Mouse (Mus musculus): ENCODE results near the gene Borcs6. TPM values are rescaled to one million over a fixed set of nuclear protein-coding genes. Genes with fewer than 3 reads are reported as not detected.

Gene Borcs6
- polyA plus RNA-seq, 1 experiment, result 22.1 TPM

- DNase-seq (ENCODE audit: low read depth), result no peak
- no peak for TF ChIP-seq CTCF (IDR thresholded peaks at IDR 0.05; ENCODE audit: borderline replicate concordance, extremely low read depth, insufficient read depth, insufficient read length)
- TF ChIP-seq POLR2A (IDR thresholded peaks at IDR 0.05; ENCODE audit: borderline replicate concordance, extremely low read depth, insufficient read depth, insufficient read length, poor library complexity, severe bottlenecking), result no peak
Observed at GRCm38 (mm10) chr11:69107676-69108075, 48.2 kb downstream of the Borcs6 start.

- TF ChIP-seq POLR2A (IDR thresholded peaks at IDR 0.05; ENCODE audit: borderline replicate concordance, extremely low read depth, insufficient read depth, insufficient read length, poor library complexity, severe bottlenecking) (no peak), CTCF (IDR thresholded peaks at IDR 0.05; ENCODE audit: borderline replicate concordance, extremely low read depth, insufficient read depth, insufficient read length) (no peak)
Observed at GRCm38 (mm10) chr11:69108223-69108622, 48.7 kb downstream of the Borcs6 start.

GRCm38 (mm10) chr11:69109032-69109900 lies 49.7 kb downstream of the Borcs6 start:
- DNase-seq (ENCODE audit: low read depth), result no peak
- TF ChIP-seq CTCF (IDR thresholded peaks at IDR 0.05; ENCODE audit: borderline replicate concordance, extremely low read depth, insufficient read depth, insufficient read length) (no peak), POLR2A (IDR thresholded peaks at IDR 0.05; ENCODE audit: borderline replicate concordance, extremely low read depth, insufficient read depth, insufficient read length, poor library complexity, severe bottlenecking) (no peak)

More at GRCm38 (mm10) chr11:69108223-69108622, 48.7 kb downstream of the Borcs6 start:
- DNase-seq (ENCODE audit: low read depth), result no peak

- DNase-seq (ENCODE audit: low read depth), result peak; percentile 90
- no peak for TF ChIP-seq POLR2A (IDR thresholded peaks at IDR 0.05; ENCODE audit: borderline replicate concordance, extremely low read depth, insufficient read depth, insufficient read length, poor library complexity, severe bottlenecking)
- no peak for TF ChIP-seq CTCF (IDR thresholded peaks at IDR 0.05; ENCODE audit: borderline replicate concordance, extremely low read depth, insufficient read depth, insufficient read length)
Observed at GRCm38 (mm10) chr11:69110319-69111046, 51.0 kb downstream of the Borcs6 start.

Other genes with a start within 250 kb of the Borcs6 start
- gene Ndel1, start 187.9 kb upstream of the Borcs6 start, polyA plus RNA-seq (2012; rRNA removed), result 62.4 and 74.0 TPM in 2 replicates
- gene Rnf222, start 171.2 kb upstream of the Borcs6 start, polyA plus RNA-seq (2012; rRNA removed), result 0.05 and 0.10 TPM in 2 replicates
- gene Rpl26, start 158.1 kb upstream of the Borcs6 start, polyA plus RNA-seq (2012; rRNA removed), result 2,015 and 2,036 TPM in 2 replicates
- 3.6 and 4.1 TPM in 2 replicates for gene Odf4, start 132.6 kb upstream of the Borcs6 start, polyA plus RNA-seq (2012; rRNA removed)
- 38.6 and 40.1 TPM in 2 replicates for gene Arhgef15, start 102.2 kb upstream of the Borcs6 start, polyA plus RNA-seq (2012; rRNA removed)
- gene Slc25a35, start 91.6 kb upstream of the Borcs6 start, polyA plus RNA-seq (2012; rRNA removed), result 3.0 and 4.6 TPM in 2 replicates
- 24.1 and 33.6 TPM in 2 replicates for gene Rangrf, start 84.5 kb upstream of the Borcs6 start, polyA plus RNA-seq (2012; rRNA removed)
- 25.8 and 27.6 TPM in 2 replicates for gene Pfas, start 51.3 kb upstream of the Borcs6 start, polyA plus RNA-seq (2012; rRNA removed)
- gene Ctc1, start 43.8 kb upstream of the Borcs6 start, polyA plus RNA-seq (2012; rRNA removed), result 115 and 170 TPM in 2 replicates
- gene Aurkb, start 14.1 kb upstream of the Borcs6 start, polyA plus RNA-seq (2012; rRNA removed), result 38.3 and 74.9 TPM in 2 replicates
- 25.6 and 35.1 TPM in 2 replicates for gene Tmem107, start 11.1 kb downstream of the Borcs6 start, polyA plus RNA-seq (2012; rRNA removed)
- gene Vamp2, start 28.8 kb downstream of the Borcs6 start, polyA plus RNA-seq (2012; rRNA removed), result 251 and 319 TPM in 2 replicates
- gene Per1, start 35.5 kb downstream of the Borcs6 start, polyA plus RNA-seq (2012; rRNA removed), result 12.2 and 16.3 TPM in 2 replicates
- 0.42 and 0.45 TPM in 2 replicates for gene Hes7, start 60.7 kb downstream of the Borcs6 start, polyA plus RNA-seq (2012; rRNA removed)
- gene 9130213A22Rik, start 62.9 kb downstream of the Borcs6 start, polyA plus RNA-seq (2012; rRNA removed), result 0.33 and 0.47 TPM in 2 replicates
- 2.8 and 3.5 TPM in 2 replicates for gene Aloxe3, start 66.2 kb downstream of the Borcs6 start, polyA plus RNA-seq (2012; rRNA removed)
- gene Alox12b, start 97.3 kb downstream of the Borcs6 start, polyA plus RNA-seq (2012; rRNA removed), result 0.13 and 0.23 TPM in 2 replicates
- gene Alox8, start 138.1 kb downstream of the Borcs6 start, polyA plus RNA-seq (2012; rRNA removed), result 0.05 and 0.25 TPM in 2 replicates
- gene Gucy2e, start 177.3 kb downstream of the Borcs6 start, polyA plus RNA-seq (2012; rRNA removed), result 0.20 and 0.25 TPM in 2 replicates

Data from brain, embryonic 14.5 days (tissue).